Mouse (Mus musculus) intestine, postnatal 0 days (tissue): ENCODE measurements around the gene Tcf21. TPM values are rescaled to one million over a fixed set of nuclear protein-coding genes. Genes with fewer than 3 reads are reported as not detected.

Experiments
- ATAC-seq: fragments of 200-750 bp; cut with Nextera tagmentation; 2 replicates; pipeline ENCODE4 v1.8.0; 2017; ENCODE audit warnings: mild to moderate bottlenecking, moderate TSS enrichment, moderate library complexity
- H3K27ac ChIP-seq: fragments of 300-500 bp; sonication (generic); 2 replicates; pipeline ENCODE4 v1.5.1; 2014; ENCODE audit warnings: mild to moderate bottlenecking, low read depth, low read length, moderate library complexity
- H3K27me3 ChIP-seq: fragments of 300-500 bp; sonication (generic); replicated peaks from 2 replicates; pipeline ENCODE4 v1.6.1; 2014; ENCODE audit warnings: low read length, mixed read lengths; ENCODE audit not compliant: control insufficient read depth, insufficient read depth
- H3K36me3 ChIP-seq: fragments of 300-500 bp; sonication (generic); 2 replicates; pipeline ENCODE4 v1.6.1; 2014; ENCODE audit warnings: mild to moderate bottlenecking, moderate library complexity; ENCODE audit not compliant: control insufficient read depth, insufficient read depth
- H3K4me1 ChIP-seq: fragments of 300-500 bp; sonication (generic); replicated peaks from 2 replicates; pipeline ENCODE4 v1.6.1; 2014; ENCODE audit warnings: antibody characterized with exemption, low read length, mixed read lengths; ENCODE audit not compliant: control insufficient read depth, insufficient read depth
- H3K4me2 ChIP-seq: fragments of 300-500 bp; sonication (generic); replicated peaks from 2 replicates; pipeline ENCODE4 v1.6.1; 2014; ENCODE audit warnings: low read depth, mild to moderate bottlenecking, moderate library complexity
- H3K4me3 ChIP-seq: fragments of 300-500 bp; sonication (generic); 2 replicates; pipeline ENCODE4 v1.5.1; 2014; ENCODE audit warnings: low read depth, low read length
- H3K9ac ChIP-seq: fragments of 300-500 bp; sonication (generic); 2 replicates; pipeline ENCODE4 v1.6.1; 2014; ENCODE audit warnings: mild to moderate bottlenecking, low read depth, low read length
- H3K9me3 ChIP-seq: fragments of 300-500 bp; sonication (generic); 2 replicates; pipeline ENCODE4 v1.6.1; 2016; ENCODE audit warnings: mixed run types; ENCODE audit not compliant: control insufficient read depth
- CTCF ChIP-seq: sonication (generic); IDR thresholded peaks from 2 replicates; pipeline ENCODE4 v1.5.1; 2016; ENCODE audit warnings: low read depth, mild to moderate bottlenecking, control low read depth, antibody characterized with exemption, moderate library complexity
- WGBS: fragments of 180-500 bp; shearing (Covaris S2); extraction: QIAGEN DNeasy Blood & Tissue Kit; methylation state at CpG from one replicate; pipeline ENCODE4 v1.1.7; 2014; 5-methylcytosine and 5-hydroxymethylcytosine counted together
- polyA plus RNA-seq: library from polyadenylated mRNA; unstranded; fragments of >200 nt; fragmentation: Nextera tagmentation; extraction: Ambion mirVana; gene quantifications from 2 replicates; pipeline ENCODE4 v1.2.1, GENCODE M21; 2015

Tcf21 gene
- polyA plus RNA-seq, 1 experiment from 2014 or later, result 70.2 TPM

- H3K27me3 ChIP-seq, result peaks cover 35% of the 10 kb centered on the region
- H3K9me3 ChIP-seq, result no peaks in the 10 kb centered on the region
- no peak overlapping the region for H3K4me3 ChIP-seq
- H3K9ac ChIP-seq, result no peak overlapping the region
- no peak for ATAC-seq
- no peaks in the 10 kb centered on the region for H3K36me3 ChIP-seq
- TF ChIP-seq CTCF, result no peak
- no peak overlapping the region for H3K27ac ChIP-seq
- no peaks in the 10 kb centered on the region for H3K4me1 ChIP-seq
- no peak overlapping the region for H3K4me2 ChIP-seq
- 35% methylated on average over 10 of the region's 10 CpGs for WGBS
These were observed 24.8 kb upstream of the Tcf21 start for GRCm38 (mm10) chr10:22844731-22845130.

GRCm38 (mm10) chr10:22843440-22844361, 23.7 kb upstream of the Tcf21 start:
- no peak for ATAC-seq

GRCm38 (mm10) chr10:22842781-22843439, 22.9 kb upstream of the Tcf21 start:
- WGBS, result 20% methylated on average over 17 of the region's 17 CpGs
- H3K27ac ChIP-seq, result no peak overlapping the region
- H3K4me3 ChIP-seq, result no peak overlapping the region
- H3K9ac ChIP-seq, result no peak overlapping the region
- no peak for TF ChIP-seq CTCF
- H3K36me3 ChIP-seq, result no peaks in the 10 kb centered on the region
- H3K4me2 ChIP-seq, result no peak overlapping the region
- no peak for ATAC-seq
- H3K9me3 ChIP-seq, result no peaks in the 10 kb centered on the region
- H3K4me1 ChIP-seq, result no peaks in the 10 kb centered on the region
- peaks cover 35% of the 10 kb centered on the region for H3K27me3 ChIP-seq

More at GRCm38 (mm10) chr10:22843440-22844361, 23.7 kb upstream of the Tcf21 start:
- no peak overlapping the region for H3K4me3 ChIP-seq
- no peak for TF ChIP-seq CTCF
- no peak overlapping the region for H3K9ac ChIP-seq
- peaks cover 35% of the 10 kb centered on the region for H3K27me3 ChIP-seq
- WGBS, result 9% methylated on average over 26 of the region's 26 CpGs
- no peaks in the 10 kb centered on the region for H3K36me3 ChIP-seq
- H3K4me1 ChIP-seq, result no peaks in the 10 kb centered on the region
- peak overlapping the region; percentile 27; the same call in 1 of the 2 replicates for H3K4me2 ChIP-seq
- H3K9me3 ChIP-seq, result no peaks in the 10 kb centered on the region
- H3K27ac ChIP-seq, result no peak overlapping the region

GRCm38 (mm10) chr10:22842113-22842512, 22.1 kb upstream of the Tcf21 start:
- Histone ChIP-seq H3K36me3 (no peaks in the 10 kb centered on the region), H3K4me2 (no peak overlapping the region), H3K27ac (no peak overlapping the region), H3K4me1 (no peaks in the 10 kb centered on the region), H3K9me3 (no peaks in the 10 kb centered on the region), H3K27me3 (peaks cover 35% of the 10 kb centered on the region), H3K4me3 (no peak overlapping the region), H3K9ac (no peak overlapping the region)
- WGBS, result 25% methylated on average over 4 of the region's 4 CpGs
- ATAC-seq, result no peak
- no peak for TF ChIP-seq CTCF

- Histone ChIP-seq H3K9me3 (no peaks in the 10 kb centered on the region), H3K27me3 (peaks cover under 1% of the 10 kb centered on the region; the same call in 1 of the 2 replicates), H3K9ac (no peak overlapping the region), H3K27ac (no peak overlapping the region), H3K4me2 (no peak overlapping the region), H3K36me3 (no peaks in the 10 kb centered on the region), H3K4me1 (0 out of 2 replicates have a peak, but pooled peaks cover 2% of the 10 kb centered on the region), H3K4me3 (no peak overlapping the region)
- ATAC-seq, result no peak
- WGBS, result 92% methylated on average over 2 of the region's 2 CpGs
- TF ChIP-seq CTCF, result no peak
These were observed 6.3 kb upstream of the Tcf21 start for GRCm38 (mm10) chr10:22826244-22826643.

- Histone ChIP-seq H3K27ac (no peak overlapping the region), H3K27me3 (peaks cover 31% of the 10 kb centered on the region), H3K9ac (no peak overlapping the region), H3K4me1 (0 out of 2 replicates have a peak, but pooled peaks cover 2% of the 10 kb centered on the region), H3K36me3 (no peaks in the 10 kb centered on the region), H3K4me3 (no peak overlapping the region), H3K9me3 (no peaks in the 10 kb centered on the region), H3K4me2 (peak overlapping the region; percentile 28; the same call in 1 of the 2 replicates)
- ATAC-seq, result no peak
- WGBS, result 11% methylated on average over 6 of the region's 6 CpGs
- TF ChIP-seq CTCF, result no peak
These were observed 2.9 kb upstream of the Tcf21 start for GRCm38 (mm10) chr10:22822896-22823295.
